Mouse (Mus musculus): ENCODE data around the gene Snx29.
"Not testable (repeated sequence)": the region's sequence is repeated elsewhere in the genome, so short reads cannot be mapped to it uniquely, and the experiment has no call there.

Gene Snx29

GRCm38 (mm10) chr16:11418183-11418588, 95.5 kb downstream of the Snx29 start:
- DNase-seq = peak; percentile 47

DNA sequence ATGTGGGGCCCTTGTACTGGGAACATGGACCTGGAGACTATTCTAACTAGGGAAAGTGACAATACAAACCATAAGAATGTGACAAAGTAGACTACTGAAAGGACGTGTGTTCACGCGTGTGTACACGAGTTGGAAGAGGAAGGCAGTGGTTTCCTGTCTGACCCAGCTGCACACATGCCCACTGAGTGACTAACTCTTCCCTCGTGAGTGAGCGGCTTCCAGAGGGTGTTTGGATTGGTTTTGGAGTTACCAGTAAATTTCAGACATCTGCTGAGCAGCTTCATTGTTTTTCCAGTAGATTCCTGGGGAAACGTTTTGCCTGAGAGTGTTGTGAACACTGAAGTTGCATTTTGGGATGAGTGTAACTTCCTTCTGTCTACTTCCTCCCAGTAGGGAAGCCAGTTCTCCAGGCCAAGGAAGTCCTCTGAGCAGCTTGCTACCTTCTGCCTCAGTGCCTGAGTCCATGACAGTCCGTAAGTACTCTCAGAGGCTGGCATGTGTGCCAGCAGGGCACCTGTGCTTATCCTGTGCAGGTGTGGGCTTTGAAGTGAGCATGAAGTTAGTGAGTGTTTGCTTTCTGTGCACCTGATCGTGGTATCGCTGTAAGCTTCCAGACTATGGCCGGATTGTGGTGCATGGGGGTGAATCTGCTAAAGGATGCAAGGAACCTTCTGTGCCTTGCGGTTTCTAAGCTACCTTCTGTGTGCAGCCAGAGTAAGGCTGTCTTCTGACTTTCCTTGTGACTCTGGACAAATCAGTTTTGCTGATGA, 97.8 kb downstream of the Snx29 start:
- no peak for DNase-seq

GRCm38 (mm10) chr16:11422165-11422564, 99.5 kb downstream of the Snx29 start:
- no peak for DNase-seq

DNA sequence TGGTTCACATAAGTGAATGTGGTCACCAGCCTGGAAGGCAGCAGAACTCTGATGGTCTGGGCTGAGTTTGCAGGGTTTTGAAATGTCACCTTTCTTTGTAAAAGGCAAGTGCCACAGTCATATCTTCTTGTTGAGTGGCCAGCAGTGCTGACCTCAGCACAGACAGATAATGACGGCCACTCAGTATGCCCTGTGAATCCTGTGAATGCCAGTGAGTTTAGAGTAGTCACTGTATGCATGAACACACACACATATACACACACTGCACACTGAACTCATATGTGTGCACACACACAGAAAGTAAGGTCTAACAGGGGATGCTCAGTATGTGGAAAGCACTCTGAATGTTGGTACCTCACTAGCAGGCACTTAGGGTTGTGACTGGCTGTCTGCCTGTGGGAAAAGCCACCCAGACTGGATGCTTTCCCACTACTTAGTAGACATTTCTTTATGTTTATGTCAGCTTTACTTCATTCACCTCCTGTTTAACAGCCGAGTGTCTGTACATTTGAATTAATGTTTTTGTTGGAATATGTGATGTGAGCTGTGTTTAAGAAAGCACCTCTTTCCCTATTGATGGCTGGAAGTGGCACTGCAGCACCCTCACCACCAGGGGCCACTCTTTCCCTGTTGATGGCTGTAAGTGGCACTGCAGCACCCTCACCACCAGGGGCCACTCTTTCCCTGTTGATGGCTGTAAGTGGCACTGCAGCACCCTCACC, 100.3 kb downstream of the Snx29 start:
- DNase-seq = no peak

- peak; percentile 42 for DNase-seq
Measured at GRCm38 (mm10) chr16:11423611-11424297, 101.0 kb downstream of the Snx29 start.

- DNase-seq = no peak
Measured at GRCm38 (mm10) chr16:11424568-11425145, 101.9 kb downstream of the Snx29 start.

DNA sequence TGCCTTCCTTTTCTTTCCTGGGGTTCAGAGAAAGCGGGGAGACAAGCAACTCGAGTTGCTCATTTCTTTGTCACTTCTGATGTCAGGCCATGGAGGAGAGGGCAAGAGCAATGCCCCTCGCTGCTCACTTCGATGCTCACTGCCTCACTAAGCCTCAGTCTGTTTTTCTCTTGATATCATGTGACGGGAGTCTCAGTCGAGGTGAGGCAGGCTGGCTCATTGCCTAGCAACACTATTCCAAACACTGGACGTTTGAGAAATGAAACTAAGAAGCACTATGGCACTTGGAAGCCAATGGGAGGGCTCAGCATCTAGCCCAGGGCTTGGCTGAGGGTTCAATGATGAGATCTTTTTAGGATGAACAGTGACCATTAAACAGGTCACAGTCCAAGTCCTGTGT, 102.6 kb downstream of the Snx29 start:
- DNase-seq = no peak

DNA sequence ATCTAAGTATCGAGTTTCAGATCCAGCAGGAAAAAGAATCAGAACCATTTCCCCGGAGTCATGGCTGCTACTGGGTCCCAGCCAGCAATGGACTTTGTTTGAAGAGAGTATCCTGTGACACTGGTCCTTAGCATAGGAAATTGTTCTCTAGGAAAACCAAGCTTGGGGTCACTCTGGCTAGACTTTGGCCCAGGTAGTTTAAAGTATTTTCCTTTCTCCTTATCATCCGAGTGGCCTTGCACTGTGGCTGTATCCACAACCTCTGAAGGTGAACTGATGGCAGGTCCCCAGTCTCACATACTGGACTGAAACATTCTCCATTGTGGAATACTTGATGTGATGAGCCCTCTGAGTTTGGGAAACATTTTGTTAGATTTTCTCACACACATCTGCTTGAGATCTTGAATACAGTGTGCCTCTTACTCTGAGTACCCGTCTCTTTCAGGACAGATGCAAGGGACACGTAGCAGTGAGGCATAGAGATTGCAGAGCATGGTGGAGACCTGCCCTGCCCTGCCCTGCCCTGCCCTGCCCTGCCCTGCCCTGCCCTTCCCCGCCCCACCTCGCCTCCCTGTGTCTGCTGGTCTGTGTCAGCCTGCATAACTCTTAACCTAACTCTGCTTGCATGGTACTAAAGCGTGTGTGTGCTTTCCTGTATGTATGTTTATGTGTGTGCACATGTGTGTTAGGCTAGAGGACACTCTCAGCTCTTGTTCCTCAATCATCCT, 104.3 kb downstream of the Snx29 start:
- no peak for DNase-seq

DNA sequence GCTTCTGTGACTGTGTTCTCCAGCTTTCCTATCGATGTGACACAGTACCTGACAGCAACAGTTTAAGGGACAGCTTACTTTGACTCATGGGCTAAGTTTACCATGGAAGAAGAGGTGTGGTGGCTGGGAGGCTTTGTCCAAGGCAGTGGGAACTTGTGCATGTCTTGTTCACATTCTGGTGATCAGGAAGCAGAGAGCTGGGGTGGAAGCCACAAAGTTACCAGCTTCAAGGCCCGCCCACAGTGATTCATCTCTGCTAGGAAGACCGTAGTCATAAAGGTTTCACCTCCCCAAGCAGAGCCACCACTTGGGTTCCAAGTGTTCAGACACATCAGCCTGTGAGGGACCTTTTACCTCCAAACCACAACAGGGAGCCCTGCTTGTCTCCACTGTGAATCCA, 107.1 kb downstream of the Snx29 start:
- no peak for DNase-seq

DNA sequence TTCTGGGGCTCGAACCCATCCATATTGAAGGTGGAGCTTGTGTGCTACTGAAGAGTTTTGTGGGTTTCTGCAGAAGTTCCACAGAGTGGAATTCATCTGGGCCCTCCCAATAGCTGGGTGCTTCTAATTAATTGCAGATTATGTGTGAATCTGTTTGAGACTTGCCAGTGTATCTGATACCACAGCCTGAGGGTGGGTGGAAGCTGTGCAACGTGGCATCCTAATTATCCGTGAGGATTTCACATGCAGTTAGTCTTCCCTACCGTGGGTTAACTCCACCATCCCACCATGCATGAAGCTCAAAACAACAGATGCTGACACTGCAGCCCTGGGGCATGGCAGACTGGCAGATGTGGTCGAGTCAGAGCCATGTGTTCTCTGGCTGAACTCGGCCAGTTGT, 107.8 kb downstream of the Snx29 start:
- DNase-seq = no peak

- DNase-seq = no peak
Measured at GRCm38 (mm10) chr16:11433779-11434178, 111.1 kb downstream of the Snx29 start.

GRCm38 (mm10) chr16:11437641-11438040, 114.9 kb downstream of the Snx29 start:
- no peak for DNase-seq

- no peak for DNase-seq
Measured at GRCm38 (mm10) chr16:11439417-11439816, 116.7 kb downstream of the Snx29 start.

GRCm38 (mm10) chr16:11441616-11442015, 118.9 kb downstream of the Snx29 start:
- DNase-seq = no peak

DNA sequence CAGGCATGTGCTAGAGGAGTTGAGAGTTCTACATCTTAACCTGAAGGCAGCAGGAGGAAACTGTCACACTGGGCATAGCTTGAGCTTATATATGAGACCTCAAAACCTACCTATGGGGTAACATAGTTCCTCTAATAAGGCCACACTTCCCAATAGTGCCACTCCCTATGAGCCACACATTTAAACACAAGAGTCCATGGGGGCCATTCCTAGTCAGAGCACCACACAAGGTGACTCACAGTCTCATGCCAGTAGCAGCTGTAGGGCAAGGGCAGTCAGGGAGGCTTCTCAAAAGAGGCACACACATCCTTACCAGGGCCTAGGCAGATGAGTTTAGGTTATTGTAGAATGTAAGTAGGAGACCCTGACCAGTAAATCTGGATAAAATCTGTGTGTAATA, 119.8 kb downstream of the Snx29 start:
- no peak for DNase-seq

GRCm38 (mm10) chr16:11444626-11445025, 121.9 kb downstream of the Snx29 start:
- no peak for DNase-seq

DNA sequence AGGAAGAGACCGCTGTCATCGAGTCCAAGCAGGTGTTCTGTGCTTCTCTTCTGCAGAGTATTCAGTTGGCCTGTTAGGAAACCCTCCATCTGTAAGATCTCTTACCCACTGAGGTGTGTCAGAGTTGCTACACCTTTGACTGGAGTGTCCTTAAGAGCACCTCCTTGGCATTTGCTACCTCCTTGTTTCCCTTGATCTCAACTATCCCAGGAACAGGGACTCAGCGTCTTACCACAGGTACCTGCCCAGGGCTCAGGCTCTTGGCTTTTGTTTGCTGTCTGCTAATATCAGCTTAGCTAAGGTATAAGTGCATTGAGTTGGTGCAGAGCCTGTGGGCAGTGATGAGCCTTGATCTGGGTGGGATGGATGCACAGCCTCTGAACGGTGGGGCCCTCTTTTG, 124.3 kb downstream of the Snx29 start:
- DNase-seq = no peak

DNA sequence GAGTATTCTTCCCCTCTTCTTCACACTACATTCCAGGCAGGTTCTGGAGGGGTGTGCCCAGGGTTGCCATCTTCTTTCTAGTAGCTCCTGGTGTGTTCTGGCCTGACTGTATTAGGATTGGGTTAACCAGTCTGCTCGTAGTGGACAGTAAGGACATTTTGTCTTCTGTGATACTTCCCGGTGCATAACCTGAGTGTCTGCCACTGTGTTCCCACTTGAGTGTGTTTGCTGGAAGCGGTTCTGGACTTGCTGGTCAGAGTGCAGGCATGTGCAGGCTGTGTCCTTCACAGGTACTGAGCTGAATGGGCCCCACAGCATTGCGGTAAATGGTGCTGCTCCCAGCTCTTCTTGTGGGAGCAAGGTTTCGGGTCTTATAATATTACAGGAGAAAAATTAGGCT, 125.2 kb downstream of the Snx29 start:
- DNase-seq = no peak

DNA sequence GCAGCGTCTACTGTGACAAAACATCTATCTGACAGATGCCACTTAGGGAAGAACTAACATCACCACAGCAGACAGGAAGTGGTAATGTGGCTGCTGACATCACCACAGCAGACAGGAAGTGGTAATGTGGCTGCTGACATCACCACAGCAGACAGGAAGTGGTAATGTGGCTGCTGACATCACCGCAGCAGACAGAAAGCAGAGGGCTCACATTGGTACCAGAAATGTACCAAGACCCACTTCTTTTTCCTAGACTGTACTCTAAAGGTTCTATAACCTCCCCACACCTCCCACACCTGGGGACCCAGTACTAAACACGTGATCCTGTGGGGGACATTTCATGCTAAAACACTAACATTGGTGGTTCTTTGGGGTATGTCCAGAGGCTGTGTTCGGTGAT, 126.0 kb downstream of the Snx29 start:
- DNase-seq = not testable (repeated sequence)

DNA sequence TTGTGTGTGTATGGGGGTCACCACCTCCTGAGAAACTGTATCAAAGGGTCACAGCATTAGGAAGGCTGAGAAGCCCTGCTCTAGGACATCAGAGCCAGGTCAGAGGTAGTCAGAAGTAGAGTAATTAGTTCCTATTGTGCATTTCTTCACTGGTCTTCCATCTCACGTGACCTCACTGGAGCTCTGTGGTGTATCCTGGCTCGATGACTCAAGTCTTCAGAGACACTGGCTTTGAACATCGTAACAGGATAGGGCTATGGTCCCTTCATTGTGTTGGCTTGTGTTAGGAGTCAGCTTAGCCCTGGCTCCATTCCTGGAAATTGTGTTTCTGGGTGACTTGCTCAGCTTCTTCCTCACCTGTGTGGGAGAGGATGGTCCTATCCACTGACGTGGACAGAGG, 126.6 kb downstream of the Snx29 start:
- DNase-seq = no peak

GRCm38 (mm10) chr16:11450626-11451025, 127.9 kb downstream of the Snx29 start:
- no peak for DNase-seq

DNA sequence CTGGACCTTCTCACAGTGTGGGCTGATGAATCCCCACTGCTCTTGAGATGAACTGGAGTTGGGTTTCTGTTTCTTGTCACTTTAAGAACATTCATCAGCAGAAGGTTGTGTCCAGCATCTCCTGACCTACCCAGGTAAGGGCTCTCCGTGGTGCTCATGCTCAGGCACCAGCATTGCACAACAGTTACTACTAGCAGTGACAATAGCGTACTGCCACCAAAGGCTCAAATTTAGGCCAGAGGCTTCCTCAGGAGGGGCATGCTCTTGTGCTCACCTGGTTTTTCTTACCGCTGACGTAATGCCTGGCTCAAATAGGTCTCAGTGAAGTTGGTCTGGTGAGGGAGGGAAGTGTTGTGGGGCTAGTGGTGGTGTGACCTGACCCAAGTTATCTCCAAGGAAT, 132.2 kb downstream of the Snx29 start:
- no peak for DNase-seq
